Mouse (Mus musculus): ENCODE results near the gene E2f4. TPM values are rescaled to one million over a fixed set of nuclear protein-coding genes. Genes with fewer than 3 reads are reported as not detected.

The E2f4 gene
- polyA plus RNA-seq, 1 experiment from 2014 or later: 101 TPM

DNA sequence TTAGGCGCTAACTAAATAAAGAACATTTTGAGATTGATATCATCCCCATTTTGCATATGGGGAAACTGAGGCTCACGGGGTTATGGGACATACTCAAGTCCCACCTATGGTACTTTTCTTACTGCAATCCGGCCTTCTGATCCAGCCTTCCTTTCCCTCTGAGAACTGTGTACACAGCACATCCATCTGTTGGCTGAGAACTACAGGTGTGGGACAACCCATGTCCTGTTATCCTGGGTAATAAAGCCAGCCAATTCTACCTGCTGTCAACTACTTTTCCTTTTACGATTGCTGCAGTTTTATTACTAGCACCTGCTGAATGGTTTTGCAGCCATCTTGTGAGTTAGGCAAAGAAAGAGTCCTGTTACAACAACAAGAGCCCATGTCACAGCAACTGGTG is 57.1 kb downstream of the E2f4 start:
- Histone ChIP-seq H3K4me2 (no peak overlapping the region), H3K36me3 (ENCODE audit: control insufficient read depth, insufficient read depth, low read length) (0 out of 2 replicates have a peak, but pooled peaks cover 2% of the 10 kb centered on the region), H3K27ac (ENCODE audit: low read depth, low read length) (no peak overlapping the region), H3K27me3 (ENCODE audit: control insufficient read depth, insufficient read depth, low read length) (no peaks in the 10 kb centered on the region), H3K4me1 (ENCODE audit: control insufficient read depth, insufficient read depth, low read length) (peaks cover 2% of the 10 kb centered on the region; the same call in 1 of the 2 replicates), H3K4me3 (ENCODE audit: low read depth, low read length) (no peak overlapping the region), H3K9me3 (ENCODE audit: control insufficient read depth, low read length) (no peaks in the 10 kb centered on the region), H3K9ac (ENCODE audit: low read length) (no peak overlapping the region)
- DNase-seq (ENCODE audit: low spot score, missing footprints) (no peak), ATAC-seq (ENCODE audit: low FRiP score) (no peak)
- 88% methylated on average over 4 of the region's 4 CpGs for WGBS

MicroRNAs within 50 kb of the gene (microRNA counts, 519-probe panel; counts per million panel counts)
- microRNA mmu-miR-328: 3,760 counts per million, percentile 27 among the panel's probes with 10 or more counts

Small RNA genes lying within 50 kb of the gene (microRNA-seq; reads per million reads assigned to microRNA genes)
- gene Gm27320: not detected
- 229 reads per million, percentile 65 among the genes with 10 or more reads in this experiment for gene Mir328

Other genes with a start within 250 kb of the E2f4 start
- gene Ces3a, start 249.1 kb upstream of the E2f4 start, polyA plus RNA-seq (2014; fragmentation: Nextera tagmentation; extraction: Ambion mirVana): not detected in 2 replicates
- not detected in 2 replicates for gene Ces3b, start 213.9 kb upstream of the E2f4 start, polyA plus RNA-seq (2014; fragmentation: Nextera tagmentation; extraction: Ambion mirVana)
- gene Ces4a, start 165.9 kb upstream of the E2f4 start, polyA plus RNA-seq (2014; fragmentation: Nextera tagmentation; extraction: Ambion mirVana): not detected in 2 replicates
- gene Cbfb, start 127.0 kb upstream of the E2f4 start, polyA plus RNA-seq (2014; fragmentation: Nextera tagmentation; extraction: Ambion mirVana): 49.8 and 60.2 TPM in 2 replicates
- gene D230025D16Rik, start 72.5 kb upstream of the E2f4 start, polyA plus RNA-seq (2014; fragmentation: Nextera tagmentation; extraction: Ambion mirVana): 32.3 and 32.9 TPM in 2 replicates
- gene B3gnt9, start 42.5 kb upstream of the E2f4 start, polyA plus RNA-seq (2014; fragmentation: Nextera tagmentation; extraction: Ambion mirVana): 5.6 and 6.1 TPM in 2 replicates
- gene Tradd, start 33.1 kb upstream of the E2f4 start, polyA plus RNA-seq (2014; fragmentation: Nextera tagmentation; extraction: Ambion mirVana): 11.3 and 15.0 TPM in 2 replicates
- 0.84 and 1.5 TPM in 2 replicates for gene Fbxl8, start 33.0 kb upstream of the E2f4 start, polyA plus RNA-seq (2014; fragmentation: Nextera tagmentation; extraction: Ambion mirVana)
- gene Hsf4, start 27.9 kb upstream of the E2f4 start, polyA plus RNA-seq (2014; fragmentation: Nextera tagmentation; extraction: Ambion mirVana): not detected in 2 replicates
- 2.0 and 3.2 TPM in 2 replicates for gene Nol3, start 21.5 kb upstream of the E2f4 start, polyA plus RNA-seq (2014; fragmentation: Nextera tagmentation; extraction: Ambion mirVana)
- 34.2 and 34.4 TPM in 2 replicates for gene 4931428F04Rik, start 7.8 kb upstream of the E2f4 start, polyA plus RNA-seq (2014; fragmentation: Nextera tagmentation; extraction: Ambion mirVana)
- gene Exoc3l, start 1.6 kb upstream of the E2f4 start, polyA plus RNA-seq (2014; fragmentation: Nextera tagmentation; extraction: Ambion mirVana): 6.4 and 8.6 TPM in 2 replicates
- 0.81 and 1.8 TPM in 2 replicates for gene Elmo3, start 7.9 kb downstream of the E2f4 start, polyA plus RNA-seq (2014; fragmentation: Nextera tagmentation; extraction: Ambion mirVana)
- gene Lrrc29, start 28.6 kb downstream of the E2f4 start, polyA plus RNA-seq (2014; fragmentation: Nextera tagmentation; extraction: Ambion mirVana): 0.91 and 1.1 TPM in 2 replicates
- 87.6 and 91.4 TPM in 2 replicates for gene Tmem208, start 28.7 kb downstream of the E2f4 start, polyA plus RNA-seq (2014; fragmentation: Nextera tagmentation; extraction: Ambion mirVana)
- gene Fhod1, start 50.3 kb downstream of the E2f4 start, polyA plus RNA-seq (2014; fragmentation: Nextera tagmentation; extraction: Ambion mirVana): 1.6 and 2.0 TPM in 2 replicates
- gene Slc9a5, start 51.2 kb downstream of the E2f4 start, polyA plus RNA-seq (2014; fragmentation: Nextera tagmentation; extraction: Ambion mirVana): 2.9 and 3.2 TPM in 2 replicates
- gene Plekhg4, start 75.6 kb downstream of the E2f4 start, polyA plus RNA-seq (2014; fragmentation: Nextera tagmentation; extraction: Ambion mirVana): 0.55 and 0.61 TPM in 2 replicates
- gene Kctd19, start 115.8 kb downstream of the E2f4 start, polyA plus RNA-seq (2014; fragmentation: Nextera tagmentation; extraction: Ambion mirVana): not detected in 2 replicates
- 1.9 and 2.7 TPM in 2 replicates for gene Lrrc36, start 115.9 kb downstream of the E2f4 start, polyA plus RNA-seq (2014; fragmentation: Nextera tagmentation; extraction: Ambion mirVana)
- 106 and 107 TPM in 2 replicates for gene Tppp3, start 173.9 kb downstream of the E2f4 start, polyA plus RNA-seq (2014; fragmentation: Nextera tagmentation; extraction: Ambion mirVana)
- gene Zdhhc1, start 199.2 kb downstream of the E2f4 start, polyA plus RNA-seq (2014; fragmentation: Nextera tagmentation; extraction: Ambion mirVana): 14.5 and 19.0 TPM in 2 replicates
- gene Hsd11b2, start 221.1 kb downstream of the E2f4 start, polyA plus RNA-seq (2014; fragmentation: Nextera tagmentation; extraction: Ambion mirVana): 19.8 and 24.3 TPM in 2 replicates